Mouse (Mus musculus): ENCODE data around the gene Slc22a15. TPM values are rescaled to one million over a fixed set of nuclear protein-coding genes. Genes with fewer than 3 reads are reported as not detected.
"Not testable (repeated sequence)": the region's sequence is repeated elsewhere in the genome, so short reads cannot be mapped to it uniquely, and the experiment has no call there.

Gene Slc22a15
- total RNA-seq, 2 experiments from 2014 or later, result 8.0 to 12.1 TPM

- DNase-seq, result no peak
These were observed 52.3 kb downstream of the Slc22a15 start for GRCm38 (mm10) chr3:101871951-101872350.

GRCm38 (mm10) chr3:101867001-101867421 is 57.2 kb downstream of the Slc22a15 start:
- no peak for DNase-seq

GRCm38 (mm10) chr3:101861856-101862255 is 62.4 kb downstream of the Slc22a15 start:
- peak; percentile 16 to 48 for DNase-seq

- DNase-seq, result no peak
These were observed 64.1 kb downstream of the Slc22a15 start for GRCm38 (mm10) chr3:101860151-101860550.

- DNase-seq, result no peak
These were observed 64.5 kb downstream of the Slc22a15 start for GRCm38 (mm10) chr3:101859740-101860139.

GRCm38 (mm10) chr3:101854075-101854474 is 70.2 kb downstream of the Slc22a15 start:
- no peak for DNase-seq

GRCm38 (mm10) chr3:101851363-101851762 is 72.9 kb downstream of the Slc22a15 start:
- no peak for DNase-seq

- DNase-seq, result no peak
These were observed 75.4 kb downstream of the Slc22a15 start, which contains the start of gene Mab21l3 for GRCm38 (mm10) chr3:101848816-101849215. Gene Mab21l3 (minus strand): TSS chr3:101848959.

- no peak for DNase-seq
These were observed 78.2 kb downstream of the Slc22a15 start for GRCm38 (mm10) chr3:101846096-101846495.

- no peak for DNase-seq
These were observed 81.7 kb downstream of the Slc22a15 start for GRCm38 (mm10) chr3:101842372-101843094.

- no peak for DNase-seq
These were observed 84.9 kb downstream of the Slc22a15 start for GRCm38 (mm10) chr3:101839327-101839726.

- no peak for DNase-seq
These were observed 87.3 kb downstream of the Slc22a15 start for GRCm38 (mm10) chr3:101836971-101837370.

- no peak for DNase-seq
These were observed 87.7 kb downstream of the Slc22a15 start for GRCm38 (mm10) chr3:101836532-101836931.

GRCm38 (mm10) chr3:101836045-101836444 is 88.2 kb downstream of the Slc22a15 start:
- DNase-seq, result peak; percentile 80 to 86

GRCm38 (mm10) chr3:101831189-101831858 is 92.9 kb downstream of the Slc22a15 start:
- DNase-seq, result peak; percentile 80 to 87

GRCm38 (mm10) chr3:101829881-101830616 is 94.2 kb downstream of the Slc22a15 start:
- DNase-seq, result no peak

- DNase-seq, result no peak
These were observed 95.7 kb downstream of the Slc22a15 start for GRCm38 (mm10) chr3:101828595-101828994.

GRCm38 (mm10) chr3:101827220-101827715 is 97.0 kb downstream of the Slc22a15 start:
- no peak for DNase-seq

- DNase-seq, result no peak
These were observed 99.9 kb downstream of the Slc22a15 start for GRCm38 (mm10) chr3:101824338-101824737.

GRCm38 (mm10) chr3:101822052-101822451 is 102.2 kb downstream of the Slc22a15 start:
- DNase-seq, result no peak

- DNase-seq, result not testable (repeated sequence)
These were observed 103.5 kb downstream of the Slc22a15 start for GRCm38 (mm10) chr3:101820708-101821107.

GRCm38 (mm10) chr3:101816006-101816405 is 108.2 kb downstream of the Slc22a15 start:
- no peak for DNase-seq

GRCm38 (mm10) chr3:101814790-101815189 is 109.5 kb downstream of the Slc22a15 start:
- DNase-seq, result no peak

Data from adrenal gland, postnatal 36 days (tissue).